Mouse (Mus musculus) neural tube, embryonic 12.5 days (tissue): Measurements from ENCODE around the gene Wdr86. TPM values are rescaled to one million over a fixed set of nuclear protein-coding genes. Genes with fewer than 3 reads are reported as not detected.
A peak's percentile ranks its signal among the peaks of the same experiment; 100 is the strongest.
"Not testable (repeated sequence)": the region's sequence is repeated elsewhere in the genome, so short reads cannot be mapped to it uniquely, and the experiment has no call there.

Experiments
- ATAC-seq: fragments of 200-750 bp; cut with Nextera tagmentation; 2 replicates; pipeline ENCODE4 v1.8.0; 2017; ENCODE audit warnings: low read depth, mild to moderate bottlenecking, moderate TSS enrichment, moderate library complexity; ENCODE audit not compliant: low FRiP score
- H3K27ac ChIP-seq: fragments of 300-500 bp; sonication (generic); 2 replicates; pipeline ENCODE4 v1.5.1; 2016
- H3K27me3 ChIP-seq: fragments of 300-500 bp; sonication (generic); replicated peaks from 2 replicates; pipeline ENCODE4 v1.6.1; 2016; ENCODE audit warnings: mild to moderate bottlenecking
- H3K36me3 ChIP-seq: fragments of 300-500 bp; sonication (generic); 2 replicates; pipeline ENCODE4 v1.6.1; 2016; ENCODE audit warnings: mild to moderate bottlenecking
- H3K4me1 ChIP-seq: fragments of 300-500 bp; sonication (generic); 2 replicates; pipeline ENCODE4 v1.6.1; 2016
- H3K4me2 ChIP-seq: fragments of 300-500 bp; sonication (generic); replicated peaks from 2 replicates; pipeline ENCODE4 v1.6.1; 2016; ENCODE audit warnings: mild to moderate bottlenecking
- H3K4me3 ChIP-seq: fragments of 300-500 bp; sonication (generic); 2 replicates; pipeline ENCODE4 v1.5.1; 2016
- H3K9ac ChIP-seq: fragments of 300-500 bp; sonication (generic); 2 replicates; pipeline ENCODE4 v1.6.1; 2016; ENCODE audit warnings: mild to moderate bottlenecking
- H3K9me3 ChIP-seq: fragments of 300-500 bp; sonication (generic); 2 replicates; pipeline ENCODE4 v1.6.1; 2016; ENCODE audit warnings: mild to moderate bottlenecking
- WGBS: fragments of 180-500 bp; shearing (Covaris S2); methylation state at CpG from one replicate; pipeline ENCODE4 v1.1.7; 2016; 5-methylcytosine and 5-hydroxymethylcytosine counted together
- polyA plus RNA-seq: library from polyadenylated mRNA; unstranded; fragments of >200 nt; fragmentation: Nextera tagmentation; extraction: Ambion mirVana; gene quantifications from 2 replicates; pipeline ENCODE4 v1.2.1, GENCODE M21; 2016

Gene Wdr86
- polyA plus RNA-seq, 1 experiment from 2014 or later: 8.7 TPM

DNA sequence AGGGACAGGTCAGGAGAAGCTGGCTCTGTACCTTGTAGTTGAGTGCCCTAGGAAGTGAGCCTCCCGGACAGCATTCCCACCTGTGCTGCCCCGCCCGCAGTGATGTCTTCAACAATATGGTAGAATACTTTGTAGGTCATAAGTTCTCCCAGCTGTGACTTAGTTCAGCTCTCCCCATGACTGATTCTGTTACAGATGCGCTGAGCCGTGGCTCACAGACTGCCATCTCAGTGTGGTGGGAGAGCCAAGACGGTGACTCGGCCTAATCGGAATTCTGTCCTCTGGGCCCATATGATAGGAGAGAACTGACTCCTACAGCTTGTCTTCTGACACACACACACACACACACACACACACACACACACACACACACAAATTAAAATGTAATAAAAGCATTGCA is 25.9 kb downstream of the Wdr86 start:
- H3K4me3 ChIP-seq: no peak overlapping the region
- peaks cover 90% of the 10 kb centered on the region for H3K36me3 ChIP-seq
- no peak overlapping the region for H3K27ac ChIP-seq
- H3K9me3 ChIP-seq: no peaks in the 10 kb centered on the region
- H3K4me1 ChIP-seq: no peaks in the 10 kb centered on the region
- no peak for ATAC-seq
- H3K9ac ChIP-seq: no peak overlapping the region
- WGBS: 95% methylated on average over 8 of the region's 8 CpGs
- H3K27me3 ChIP-seq: no peaks in the 10 kb centered on the region
- H3K4me2 ChIP-seq: no peak overlapping the region

DNA sequence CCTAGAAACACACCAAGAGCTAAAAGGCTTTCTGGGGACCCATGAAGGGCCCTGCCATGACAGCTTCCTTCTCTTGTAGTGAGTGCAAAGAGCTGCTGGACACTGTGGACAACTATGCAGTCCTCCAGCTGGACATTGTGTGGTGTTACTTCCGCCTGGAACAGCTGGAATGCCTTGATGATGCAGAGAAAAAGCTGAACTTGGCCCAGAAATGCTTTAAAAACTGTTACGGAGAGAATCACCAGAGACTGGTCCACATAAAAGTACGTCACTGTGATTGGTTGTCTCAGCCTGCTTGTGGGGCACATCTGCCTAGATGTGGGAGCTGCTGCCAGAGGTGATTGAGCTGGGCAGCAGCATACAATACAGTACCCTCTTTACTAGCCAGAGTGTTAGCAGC is 29.3 kb downstream of the Wdr86 start:
- Histone ChIP-seq H3K9me3 (no peaks in the 10 kb centered on the region), H3K27me3 (no peaks in the 10 kb centered on the region), H3K36me3 (peaks cover 87% of the 10 kb centered on the region), H3K4me3 (no peak overlapping the region), H3K9ac (no peak overlapping the region), H3K4me2 (no peak overlapping the region), H3K4me1 (no peaks in the 10 kb centered on the region), H3K27ac (no peak overlapping the region)
- 90% methylated on average over 3 of the region's 3 CpGs for WGBS
- no peak for ATAC-seq

GRCm38 (mm10) chr5:24696704-24697103 is 33.8 kb downstream of the Wdr86 start:
- Histone ChIP-seq H3K27me3 (no peaks in the 10 kb centered on the region), H3K9me3 (no peaks in the 10 kb centered on the region), H3K4me2 (no peak overlapping the region), H3K9ac (no peak overlapping the region), H3K4me3 (no peak overlapping the region), H3K27ac (no peak overlapping the region), H3K4me1 (no peaks in the 10 kb centered on the region), H3K36me3 (peaks cover 89% of the 10 kb centered on the region)
- WGBS: 89% methylated on average over 3 of the region's 3 CpGs
- no peak for ATAC-seq

- H3K36me3 ChIP-seq: peaks cover 37% of the 10 kb centered on the region
- no peak overlapping the region for H3K27ac ChIP-seq
- H3K9me3 ChIP-seq: no peaks in the 10 kb centered on the region
- no peak overlapping the region for H3K4me3 ChIP-seq
- H3K4me1 ChIP-seq: peaks cover 6% of the 10 kb centered on the region; the same call in 1 of the 2 replicates
- 82% methylated on average over 1 of the region's 1 CpGs for WGBS
- H3K4me2 ChIP-seq: no peak overlapping the region
- no peak overlapping the region for H3K9ac ChIP-seq
- H3K27me3 ChIP-seq: no peaks in the 10 kb centered on the region
- no peak for ATAC-seq
These were observed 42.8 kb downstream of the Wdr86 start for GRCm38 (mm10) chr5:24687696-24688095.

DNA sequence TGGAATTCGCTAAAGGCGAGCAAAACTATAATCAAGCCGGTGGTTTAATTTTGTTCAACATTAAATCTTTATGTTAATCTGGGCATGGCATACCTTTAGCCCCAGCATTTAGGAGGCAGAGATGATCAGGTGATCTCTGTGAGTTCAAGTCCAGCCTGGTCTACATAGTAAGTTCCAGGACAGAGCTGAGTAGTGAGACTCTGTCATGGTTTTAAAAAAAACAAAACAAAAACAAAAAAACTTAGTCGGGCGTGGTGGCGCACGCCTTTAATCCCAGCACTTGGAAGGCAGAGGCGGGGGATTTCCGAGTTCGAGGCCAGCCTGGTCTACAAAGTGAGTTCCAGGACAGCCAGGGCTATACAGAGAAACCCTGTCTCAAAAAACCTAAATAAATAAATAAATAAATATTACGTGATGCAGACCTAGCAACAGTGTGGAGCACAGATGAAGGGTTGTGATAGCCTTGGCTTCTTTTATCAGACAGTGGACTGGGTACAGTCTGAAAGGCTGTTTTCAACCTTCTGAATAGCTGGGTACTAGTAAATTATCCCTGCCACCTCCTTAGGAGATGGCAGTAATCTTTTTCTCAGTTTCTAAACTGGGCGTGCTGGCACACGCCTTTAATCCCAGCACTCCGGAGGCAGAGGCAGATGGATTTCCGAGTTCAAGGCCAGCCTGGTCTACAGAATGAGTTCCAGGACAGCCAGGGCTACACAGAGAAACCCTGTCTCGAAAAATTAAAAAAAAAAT is 43.7 kb downstream of the Wdr86 start:
- H3K27me3 ChIP-seq, H3K27ac ChIP-seq, H3K9me3 ChIP-seq, H3K4me1 ChIP-seq, ATAC-seq: not testable (repeated sequence)
- Histone ChIP-seq H3K36me3 (peaks cover 28% of the 10 kb centered on the region), H3K4me3 (peak overlapping the region; percentile 91), H3K9ac (peak overlapping the region; percentile 82; the same call in 1 of the 2 replicates), H3K4me2 (peak overlapping the region; percentile 71)
- WGBS: 78% methylated on average over 16 of the region's 16 CpGs

DNA sequence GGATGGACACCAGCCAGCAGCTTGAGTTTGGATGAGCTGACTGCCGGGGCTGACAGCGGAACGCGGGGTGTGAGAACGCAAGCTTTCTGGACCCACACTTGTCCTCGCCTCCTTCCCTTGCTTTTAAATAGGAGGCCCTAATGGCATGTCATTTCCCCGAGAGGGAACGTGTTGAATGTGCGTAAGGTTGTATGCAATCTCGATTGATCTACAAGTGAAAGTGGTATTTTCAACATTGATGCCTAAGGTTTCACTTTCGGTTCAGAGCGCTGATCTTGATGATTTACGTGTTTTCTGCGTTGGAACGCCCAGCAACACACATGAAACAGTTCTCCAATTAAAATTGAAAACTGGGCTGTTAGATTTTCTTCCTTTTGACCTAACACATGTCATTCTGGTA is 44.4 kb downstream of the Wdr86 start:
- H3K4me1 ChIP-seq: peaks cover 6% of the 10 kb centered on the region; the same call in 1 of the 2 replicates
- H3K4me2 ChIP-seq: peak overlapping the region; percentile 71
- peak; percentile 8; the same call in 1 of the 2 replicates for ATAC-seq
- peak overlapping the region; percentile 82 for H3K9ac ChIP-seq
- H3K27me3 ChIP-seq: no peaks in the 10 kb centered on the region
- 1% methylated on average over 15 of the region's 15 CpGs for WGBS
- peak overlapping the region; percentile 72 for H3K27ac ChIP-seq
- H3K36me3 ChIP-seq: peaks cover 22% of the 10 kb centered on the region
- no peaks in the 10 kb centered on the region for H3K9me3 ChIP-seq
- peak overlapping the region; percentile 91 for H3K4me3 ChIP-seq

DNA sequence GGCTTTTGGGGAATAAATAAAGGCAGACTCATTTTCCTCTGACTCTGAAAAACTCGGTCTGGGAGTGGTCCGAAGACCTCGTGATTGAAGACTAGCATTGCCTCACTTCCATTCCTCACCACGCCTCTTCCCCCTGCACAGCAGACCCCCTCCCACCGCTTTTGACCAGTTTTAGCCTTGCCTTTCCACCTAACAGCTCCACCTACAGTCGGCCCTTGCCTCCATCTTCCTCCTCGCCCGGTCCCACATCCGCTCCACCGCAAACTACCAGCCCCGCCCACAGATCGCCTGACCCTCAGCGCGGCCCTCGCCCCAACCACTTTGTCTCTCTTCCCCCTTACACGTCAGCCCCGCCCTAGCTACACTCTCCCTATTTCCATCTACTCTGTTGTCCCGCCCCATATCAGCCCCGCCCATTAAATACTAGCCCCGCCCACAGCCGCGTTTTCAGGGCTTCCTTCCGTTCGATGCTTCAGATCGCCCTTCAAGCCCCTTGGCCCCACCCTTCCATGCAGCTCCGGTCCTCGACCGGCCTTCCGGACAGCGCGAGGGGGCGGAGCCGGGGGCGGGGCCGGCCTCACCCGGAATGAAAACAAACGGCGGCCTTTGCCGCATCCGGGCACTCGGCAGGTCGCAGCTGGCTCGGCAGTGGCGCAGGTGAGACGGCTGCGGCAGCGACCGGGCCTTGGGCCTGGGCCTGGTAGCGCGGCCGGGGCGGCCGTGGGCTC is 45.0 kb downstream of the Wdr86 start, which contains the start of gene Nub1:
Gene Nub1 (plus strand): TSS at position 167 of the 728 bp plus-strand sequence.
- Histone ChIP-seq H3K4me2 (peak within 1 kb of the TSS; percentile 71), H3K4me1 (peaks cover 6% of the 10 kb centered on the region; the same call in 1 of the 2 replicates), H3K9me3 (no peaks in the 10 kb centered on the region), H3K36me3 (peaks cover 15% of the 10 kb centered on the region), H3K9ac (peak within 1 kb of the TSS; percentile 82), H3K27ac (peak within 1 kb of the TSS; percentile 72), H3K4me3 (peak within 1 kb of the TSS; percentile 91), H3K27me3 (no peaks in the 10 kb centered on the region)
- ATAC-seq: peak; percentile 97
- WGBS: under 1% methylated on average over 53 of the region's 53 CpGs

- Histone ChIP-seq H3K4me1 (peaks cover 6% of the 10 kb centered on the region; the same call in 1 of the 2 replicates), H3K36me3 (peaks cover 8% of the 10 kb centered on the region; the same call in 1 of the 2 replicates), H3K4me3 (peak overlapping the region; percentile 91), H3K9me3 (no peaks in the 10 kb centered on the region), H3K27me3 (no peaks in the 10 kb centered on the region), H3K9ac (peak overlapping the region; percentile 52), H3K4me2 (peak overlapping the region; percentile 71), H3K27ac (peak overlapping the region; percentile 72)
- 28% methylated on average over 16 of the region's 16 CpGs for WGBS
- ATAC-seq: peak; percentile 55; the same call in 1 of the 2 replicates
These were observed 45.8 kb downstream of the Wdr86 start for GRCm38 (mm10) chr5:24684578-24685365.

GRCm38 (mm10) chr5:24681436-24681835 is 49.1 kb downstream of the Wdr86 start:
- no peak overlapping the region for H3K4me3 ChIP-seq
- H3K27me3 ChIP-seq: no peaks in the 10 kb centered on the region
- H3K4me1 ChIP-seq: peaks cover 3% of the 10 kb centered on the region; the same call in 1 of the 2 replicates
- 0 out of 2 replicates have a peak, but pooled peaks cover 3% of the 10 kb centered on the region for H3K9me3 ChIP-seq
- H3K9ac ChIP-seq: no peak overlapping the region
- H3K36me3 ChIP-seq: no peaks in the 10 kb centered on the region
- H3K27ac ChIP-seq: no peak overlapping the region
- no peak for ATAC-seq
- no peak overlapping the region for H3K4me2 ChIP-seq
- WGBS: 78% methylated on average over 1 of the region's 1 CpGs

GRCm38 (mm10) chr5:24674238-24674637 is 56.3 kb downstream of the Wdr86 start:
- Histone ChIP-seq H3K27ac (no peak overlapping the region), H3K36me3 (no peaks in the 10 kb centered on the region), H3K9me3 (0 out of 2 replicates have a peak, but pooled peaks cover 3% of the 10 kb centered on the region), H3K4me3 (no peak overlapping the region), H3K4me1 (no peaks in the 10 kb centered on the region), H3K9ac (no peak overlapping the region), H3K27me3 (no peaks in the 10 kb centered on the region), H3K4me2 (no peak overlapping the region)
- 39% methylated on average over 4 of the region's 4 CpGs for WGBS
- peak; percentile 53; the same call in 1 of the 2 replicates for ATAC-seq
